Mouse (Mus musculus) myocyte (in vitro differentiated cells): ENCODE measurements around the gene Nup37.

Experiments
- E2F4 ChIP-seq: IDR thresholded peaks from one replicate; pipeline ENCODE4 v1.6.1; 2011; ENCODE audit warnings: mild to moderate bottlenecking, control low read depth, moderate library complexity; ENCODE audit not compliant: insufficient read depth
- MAX ChIP-seq: IDR thresholded peaks from one replicate; pipeline ENCODE4 v1.6.1; 2011; ENCODE audit warnings: low read depth, mild to moderate bottlenecking, control low read depth
- MYOD1 ChIP-seq, 3 experiments: IDR thresholded peaks; one replicate each; pipeline ENCODE4 v1.6.1; 2011; ENCODE audit warnings: control low read depth in 2 of 3, low read depth in 2 of 3, mild to moderate bottlenecking in 2 of 3, moderate library complexity in 1 of 3; ENCODE audit not compliant: insufficient read length in 2 of 3, control insufficient read depth in 1 of 3
- MYOG ChIP-seq, 3 experiments: IDR thresholded peaks; one replicate each; pipeline ENCODE4 v1.6.1; 2011; ENCODE audit warnings: control low read depth in 2 of 3, low read depth in 2 of 3, mild to moderate bottlenecking in 2 of 3; ENCODE audit not compliant: insufficient read length in 2 of 3, control insufficient read depth in 1 of 3, insufficient read depth in 1 of 3
- POLR2A ChIP-seq: IDR thresholded peaks from one replicate; pipeline ENCODE4 v1.6.1; 2011; ENCODE audit warnings: low read depth, mild to moderate bottlenecking, control low read depth, moderate library complexity; ENCODE audit not compliant: insufficient read length
- POLR2AphosphoS2 ChIP-seq: IDR thresholded peaks from one replicate; pipeline ENCODE4 v1.6.1; 2011; ENCODE audit warnings: low read depth, control low read depth; ENCODE audit not compliant: insufficient read length
- REST ChIP-seq: IDR thresholded peaks from one replicate; pipeline ENCODE4 v1.6.1; 2011; ENCODE audit warnings: mild to moderate bottlenecking, control low read depth, moderate library complexity; ENCODE audit not compliant: insufficient read depth, insufficient read length
- TCF12 ChIP-seq: IDR thresholded peaks from one replicate; pipeline ENCODE4 v1.6.1; 2011; ENCODE audit warnings: mild to moderate bottlenecking, control low read depth; ENCODE audit not compliant: poor library complexity, insufficient read depth, severe bottlenecking
- USF1 ChIP-seq: IDR thresholded peaks from one replicate; pipeline ENCODE4 v1.6.1; 2011; ENCODE audit warnings: low read depth, mild to moderate bottlenecking, control low read depth, moderate library complexity

- no peak for TF ChIP-seq POLR2A
- no peak for TF ChIP-seq REST
- TF ChIP-seq MAX: no peak
- TF ChIP-seq MYOG (IDR thresholded peaks at IDR 0.05; ENCODE audit: control insufficient read depth in 1 of 3, insufficient read depth in 1 of 3, insufficient read length in 2 of 3, low read depth in 2 of 3): no peak
- TF ChIP-seq POLR2AphosphoS2: no peak
- TF ChIP-seq MYOD1 (IDR thresholded peaks at IDR 0.05; ENCODE audit: control insufficient read depth in 1 of 3, insufficient read length in 2 of 3, low read depth in 2 of 3): no peak
- no peak for TF ChIP-seq TCF12
- no peak for TF ChIP-seq E2F4
- no peak for TF ChIP-seq USF1
These were observed 33.5 kb upstream of the Nup37 start for GRCm38 (mm10) chr10:88113290-88113689.
